Mouse (Mus musculus): Measurements from ENCODE around the gene Tmco1.

Tmco1 gene

GRCm38 (mm10) chr1:167283441-167284257 is 24.5 kb upstream of the Tmco1 start:
- DNase-seq (ENCODE audit: low spot score in 2 of 2), result no peak

- DNase-seq (ENCODE audit: low spot score in 2 of 2), result peak in 1 of 2 experiments; percentile 18
These were observed 23.8 kb upstream of the Tmco1 start for GRCm38 (mm10) chr1:167284258-167284836.

- DNase-seq (ENCODE audit: low spot score in 2 of 2), result peak; percentile 80 to 83
These were observed 23.3 kb upstream of the Tmco1 start for GRCm38 (mm10) chr1:167284837-167285319.

DNA sequence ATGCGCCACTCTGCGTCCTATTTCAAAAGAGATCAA is 23.0 kb upstream of the Tmco1 start, which contains the start of gene Uck2:
Gene Uck2 (minus strand): TSS at position 1 of the 36 bp plus-strand sequence.
- no peak for DNase-seq (ENCODE audit: low spot score in 2 of 2)

DNA sequence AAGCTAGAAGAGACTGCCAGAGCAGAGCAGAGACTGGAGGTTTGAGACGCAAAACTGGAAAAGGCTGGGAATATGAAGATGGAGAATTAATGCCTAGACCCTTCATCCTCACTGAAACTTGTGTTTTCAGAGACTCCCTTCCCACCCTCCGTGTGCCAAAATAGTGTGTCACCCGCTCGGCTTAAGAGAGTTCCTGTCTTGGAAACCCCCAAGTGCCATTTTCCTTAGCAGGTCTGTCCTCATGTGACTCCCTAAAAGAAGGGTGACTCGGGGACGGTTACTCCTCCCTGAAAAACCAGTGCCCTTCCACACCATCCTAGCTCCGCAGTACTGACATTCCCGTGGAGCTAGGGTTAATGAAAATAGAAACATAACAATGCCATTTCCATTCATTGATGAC is 22.8 kb upstream of the Tmco1 start:
- no peak for DNase-seq (ENCODE audit: low spot score in 2 of 2)

- no peak for DNase-seq (ENCODE audit: low spot score in 2 of 2)
These were observed 21.0 kb upstream of the Tmco1 start for GRCm38 (mm10) chr1:167287156-167287555.

GRCm38 (mm10) chr1:167288665-167289538 is 19.3 kb upstream of the Tmco1 start:
- no peak for DNase-seq (ENCODE audit: low spot score in 2 of 2)

- DNase-seq (ENCODE audit: low spot score in 2 of 2), result no peak
These were observed 18.5 kb upstream of the Tmco1 start for GRCm38 (mm10) chr1:167289567-167290262.

DNA sequence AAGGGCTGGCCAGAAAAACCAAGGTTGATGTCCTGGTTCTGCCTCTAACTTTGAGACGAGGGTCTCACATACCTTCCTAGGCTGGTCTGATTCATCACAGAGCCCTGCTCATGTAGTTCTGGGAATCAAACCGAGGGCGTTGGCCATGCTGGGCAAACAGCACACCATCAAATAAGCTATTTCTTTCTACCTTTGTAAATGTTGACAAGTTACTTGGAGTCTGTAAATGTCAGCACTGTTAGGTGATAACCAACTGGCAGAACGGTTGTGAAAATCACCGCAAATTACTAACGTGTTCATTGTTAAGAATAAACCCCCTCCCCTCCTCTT is 17.9 kb upstream of the Tmco1 start:
- no peak for DNase-seq (ENCODE audit: low spot score in 2 of 2)

DNA sequence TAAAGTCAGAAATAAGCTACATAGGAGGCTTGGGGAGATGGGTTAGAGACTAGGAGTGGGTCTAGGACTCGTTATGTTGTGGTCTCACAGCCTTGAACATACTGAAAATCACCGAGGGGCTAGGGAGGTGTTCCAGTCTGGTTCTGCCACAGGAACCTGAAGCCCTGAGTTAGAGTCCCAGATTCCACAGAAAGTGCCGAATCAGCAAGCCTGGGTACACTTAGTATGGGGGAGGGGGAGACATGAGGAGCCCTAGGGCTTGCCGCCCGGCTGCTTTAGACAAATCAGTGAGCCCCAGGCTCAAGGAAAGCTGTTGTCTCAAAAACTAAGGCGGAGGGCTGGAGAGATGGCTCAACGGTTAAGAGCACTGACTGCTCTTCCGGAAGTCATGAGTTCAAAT is 16.6 kb upstream of the Tmco1 start:
- no peak for DNase-seq (ENCODE audit: low spot score in 2 of 2)

DNA sequence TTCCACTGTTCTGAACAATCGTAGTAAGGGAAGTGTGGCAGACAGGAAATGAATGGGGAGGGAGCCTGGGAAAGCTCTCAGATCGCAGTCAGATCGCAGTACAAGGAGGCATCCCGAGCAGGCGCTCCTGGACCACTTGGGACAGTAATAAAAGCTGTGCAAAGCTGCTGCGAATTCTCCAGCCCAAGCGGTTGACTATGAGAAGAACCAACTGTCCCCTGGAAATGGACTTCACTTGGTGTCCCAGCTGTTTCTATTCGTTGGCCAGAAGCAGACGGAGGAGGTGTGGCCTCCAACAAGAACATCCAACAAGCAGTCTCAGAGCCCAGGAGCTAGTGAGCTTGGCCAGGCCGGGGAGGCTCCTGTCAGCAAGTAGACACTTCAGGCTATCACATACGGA is 15.7 kb upstream of the Tmco1 start:
- DNase-seq (ENCODE audit: low spot score in 2 of 2), result peak; percentile 73 to 78

- DNase-seq (ENCODE audit: low spot score in 2 of 2), result no peak
These were observed 12.3 kb upstream of the Tmco1 start for GRCm38 (mm10) chr1:167295679-167296402.

- no peak for DNase-seq (ENCODE audit: low spot score in 2 of 2)
These were observed 8.1 kb upstream of the Tmco1 start for GRCm38 (mm10) chr1:167300122-167300521.

GRCm38 (mm10) chr1:167305501-167306137 is 2.6 kb upstream of the Tmco1 start:
- no peak for DNase-seq (ENCODE audit: low spot score in 2 of 2)

DNA sequence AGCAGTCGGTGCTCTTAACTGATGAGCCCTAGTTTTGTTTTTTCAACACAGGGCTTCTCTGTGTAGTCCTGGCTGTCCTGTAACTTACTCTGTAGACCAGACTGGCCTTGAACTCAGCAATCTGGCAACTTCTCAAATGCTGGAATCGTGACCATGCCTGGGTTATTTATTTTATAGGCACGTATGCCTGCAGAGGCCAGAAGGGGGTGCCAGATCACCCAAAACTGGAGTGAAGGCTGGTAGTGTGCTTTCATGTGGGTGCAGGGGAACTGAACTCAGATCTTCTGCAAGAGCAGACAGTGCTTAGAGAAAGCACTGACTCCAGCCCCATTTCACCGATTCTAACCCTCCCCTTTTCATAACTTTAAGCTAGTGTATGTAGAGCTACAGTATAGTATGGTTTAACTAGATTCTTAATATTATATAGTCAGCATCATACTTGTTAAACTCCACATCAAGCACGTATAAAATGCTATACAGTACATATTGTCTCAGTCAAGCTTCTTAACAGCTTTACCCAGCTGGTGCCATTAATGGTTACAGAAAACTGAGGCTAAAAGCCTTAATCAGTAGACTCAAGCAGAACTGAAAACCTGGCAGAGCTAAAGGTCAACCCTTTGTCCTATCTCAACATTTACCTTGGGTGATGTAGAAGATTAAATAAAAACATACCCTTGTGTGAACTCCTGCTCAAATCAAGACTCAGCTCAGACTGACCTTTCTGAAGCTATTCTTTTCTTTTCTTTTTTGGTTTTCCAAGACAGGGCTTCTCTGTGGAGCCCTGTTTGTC is 1.5 kb upstream of the Tmco1 start:
- DNase-seq (ENCODE audit: low spot score in 2 of 2), result peak; percentile 25 to 39

GRCm38 (mm10) chr1:167307674-167308073 is 504 bp upstream of the Tmco1 start:
- DNase-seq (ENCODE audit: low spot score in 2 of 2), result no peak

DNA sequence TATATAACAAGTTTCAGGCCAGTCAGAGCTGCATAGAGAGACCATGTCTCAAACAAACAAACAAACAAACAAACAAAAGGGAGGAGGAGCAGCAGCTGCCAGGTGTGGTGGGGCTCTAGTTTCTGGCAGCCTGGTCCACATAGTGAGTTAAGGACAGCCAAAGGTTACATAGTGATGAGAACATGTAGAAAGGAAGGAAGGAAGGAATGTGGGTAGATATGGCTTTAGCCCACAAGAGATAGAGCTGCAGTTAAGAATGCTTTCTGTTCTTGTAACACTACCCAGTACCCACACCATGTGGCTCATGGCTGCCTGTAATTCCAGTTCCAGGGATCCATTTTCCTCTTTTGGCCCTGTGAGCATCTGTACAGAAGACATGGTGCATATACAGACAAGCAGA is 4.2 kb downstream of the Tmco1 start:
- no peak for DNase-seq (ENCODE audit: low spot score in 2 of 2)

GRCm38 (mm10) chr1:167313220-167313619 is 5.0 kb downstream of the Tmco1 start:
- DNase-seq (ENCODE audit: low spot score in 2 of 2), result no peak

GRCm38 (mm10) chr1:167321691-167322090 is 13.5 kb downstream of the Tmco1 start:
- DNase-seq (ENCODE audit: low spot score in 2 of 2), result no peak

- DNase-seq (ENCODE audit: low spot score in 2 of 2), result no peak
These were observed 20.6 kb downstream of the Tmco1 start for GRCm38 (mm10) chr1:167328776-167329175.

Measured in heart, adult 9 months (tissue).